Mouse (Mus musculus) megakaryocyte progenitor cell, adult 5-6 weeks (primary cell): ENCODE measurements at regions not wholly inside any gene's neighbourhood (a gene's known extent, or its start where the extent isn't known, plus 50 kb on each side); places are given as distances from the start of the nearest gene placed in this dataset.
A peak's percentile ranks its signal among the peaks of the same experiment; 100 is the strongest.

Experiments used
- ATAC-seq: replicated peaks from 2 replicates; pipeline ENCODE4 v1.8.0; 2016; ENCODE audit warnings: mild to moderate bottlenecking, moderate TSS enrichment, inconsistent platforms; ENCODE audit not compliant: poor library complexity

DNA sequence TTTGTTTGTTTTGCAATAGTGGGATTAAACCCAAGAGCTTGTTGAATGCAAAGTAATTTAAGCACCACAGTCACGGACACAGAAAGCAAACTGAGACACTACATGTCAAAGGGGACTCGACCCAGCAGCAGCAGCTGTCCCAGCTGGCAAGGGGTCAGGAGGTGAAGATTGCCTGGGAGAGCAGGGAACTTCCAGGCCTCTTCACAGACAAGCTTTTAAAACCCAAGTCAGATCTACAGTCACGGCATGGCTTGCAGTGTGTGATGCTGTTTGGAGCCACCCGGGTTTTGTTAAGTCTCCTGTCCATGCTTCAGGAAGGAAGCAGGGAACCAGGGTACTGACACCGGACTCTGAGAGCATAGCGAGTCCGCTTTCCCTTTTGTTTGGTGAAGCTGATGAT is 125.4 kb downstream of the Cd83 start:
- no peak for ATAC-seq

DNA sequence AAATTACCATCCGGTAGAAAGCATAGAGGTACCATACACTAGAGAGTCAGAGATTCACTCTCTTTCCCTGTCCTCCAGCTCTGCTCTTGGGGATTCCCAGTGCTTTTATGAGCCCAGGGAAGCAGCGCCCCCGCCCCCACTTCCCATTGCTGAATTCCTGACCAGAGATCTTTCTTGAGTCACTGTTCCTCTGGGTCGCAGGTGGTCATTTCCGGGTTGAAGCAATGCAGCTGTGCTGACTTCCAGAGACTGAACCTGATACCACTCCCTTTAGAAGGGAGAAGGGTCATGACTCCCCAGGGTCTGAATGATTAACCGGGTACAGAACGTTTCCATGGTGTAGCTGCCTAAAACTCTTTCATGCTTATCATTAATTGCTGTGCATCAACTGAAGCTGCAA is 128.9 kb downstream of the Cd83 start:
- ATAC-seq: no peak

DNA sequence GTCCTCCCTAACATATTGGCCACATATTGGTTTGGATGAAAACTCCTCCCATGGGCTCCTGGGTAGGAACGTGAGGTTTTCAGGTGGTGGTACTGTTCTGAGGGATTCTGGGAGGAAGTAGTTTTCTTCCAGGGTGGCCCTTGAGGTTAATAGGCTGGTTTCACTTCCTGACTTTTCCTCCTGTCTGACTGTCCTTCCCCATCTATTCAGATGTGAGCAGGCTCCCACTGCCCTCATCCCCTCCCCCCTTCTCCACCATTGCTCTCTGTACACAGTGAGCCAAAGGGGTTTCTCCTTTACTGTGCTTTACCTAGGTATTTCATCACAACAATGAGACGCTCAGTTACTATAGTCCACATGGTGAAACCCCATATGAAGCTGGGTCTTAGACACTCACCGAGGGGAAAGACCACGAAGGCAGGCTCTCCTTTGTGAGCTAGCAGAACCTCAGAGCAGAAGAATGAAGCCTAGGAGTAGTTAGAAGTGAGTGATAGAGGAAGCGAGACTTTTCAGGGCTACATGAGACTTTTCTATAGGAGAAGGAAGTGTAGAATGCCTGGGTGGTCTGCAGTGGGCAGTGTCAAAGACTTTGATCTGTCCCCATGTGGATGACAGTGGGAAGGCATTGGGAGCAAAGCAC is 135.3 kb downstream of the Cd83 start:
- peak; percentile 60 for ATAC-seq

- ATAC-seq: no peak
Observed at GRCm38 (mm10) chr13:43930081-43930981, 145.8 kb downstream of the Cd83 start.

GRCm38 (mm10) chr13:43932946-43933345 is 148.4 kb downstream of the Cd83 start:
- ATAC-seq: no peak

- no peak for ATAC-seq
Observed at GRCm38 (mm10) chr13:43935284-43935683, 150.7 kb downstream of the Cd83 start.

DNA sequence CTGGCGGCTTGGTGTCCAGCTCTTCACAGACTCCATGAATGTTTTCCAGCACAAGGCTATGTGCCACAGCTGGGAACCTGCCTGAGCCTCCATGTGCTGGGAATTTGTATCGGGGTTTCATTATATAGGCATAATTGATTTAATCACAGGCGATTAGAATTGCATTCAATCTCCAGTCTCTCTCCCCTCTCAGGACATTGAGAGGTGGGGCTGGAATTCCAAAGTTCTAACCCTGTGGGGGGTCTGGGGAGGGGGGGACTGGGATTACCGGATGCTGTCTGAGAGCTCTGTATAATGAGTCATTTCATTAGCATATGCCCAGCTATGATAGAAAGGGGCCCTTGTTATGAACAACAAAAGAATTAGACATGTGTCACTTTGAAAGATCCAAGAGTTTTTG is 151.9 kb downstream of the Cd83 start:
- no peak for ATAC-seq

GRCm38 (mm10) chr13:43938611-43939010 is 154.0 kb downstream of the Cd83 start:
- no peak for ATAC-seq

DNA sequence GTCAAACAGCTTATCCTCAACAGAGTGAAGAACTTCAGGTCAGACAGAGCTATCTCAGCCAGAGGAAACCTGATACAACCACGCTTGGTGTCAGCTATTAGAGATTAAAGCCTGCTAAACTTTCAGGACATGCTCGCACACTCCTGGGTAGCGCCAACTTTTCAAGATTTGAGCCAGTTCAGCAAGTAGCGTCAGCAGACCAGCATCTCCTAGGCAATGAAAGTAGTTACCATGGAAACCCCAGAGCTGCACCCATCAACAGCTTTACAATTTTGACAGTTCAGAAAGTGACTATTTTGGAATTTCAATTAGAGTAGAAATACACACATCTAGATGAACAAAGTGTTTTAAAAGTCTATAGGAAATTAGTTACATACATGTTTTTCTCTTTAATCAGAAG is 154.8 kb downstream of the Cd83 start:
- no peak for ATAC-seq

DNA sequence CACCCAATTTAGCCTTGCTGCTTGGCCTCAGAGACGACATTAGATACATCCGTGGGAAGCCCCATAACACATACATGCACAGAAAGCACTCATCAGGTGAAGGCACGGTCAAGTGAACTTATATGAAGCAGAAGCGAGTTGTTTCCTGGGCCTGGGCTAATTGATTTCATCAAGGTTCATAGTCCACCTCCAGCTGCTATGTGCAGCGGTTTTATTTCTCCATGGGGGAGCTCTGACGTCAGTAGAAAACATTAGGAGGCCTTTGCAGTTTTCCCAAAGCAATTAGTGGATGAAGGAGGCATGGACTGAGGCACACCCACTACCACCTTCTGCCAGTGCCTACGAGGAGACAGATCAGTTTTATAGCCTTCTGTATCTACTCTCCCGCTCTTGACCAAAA is 157.2 kb downstream of the Cd83 start:
- ATAC-seq: no peak

DNA sequence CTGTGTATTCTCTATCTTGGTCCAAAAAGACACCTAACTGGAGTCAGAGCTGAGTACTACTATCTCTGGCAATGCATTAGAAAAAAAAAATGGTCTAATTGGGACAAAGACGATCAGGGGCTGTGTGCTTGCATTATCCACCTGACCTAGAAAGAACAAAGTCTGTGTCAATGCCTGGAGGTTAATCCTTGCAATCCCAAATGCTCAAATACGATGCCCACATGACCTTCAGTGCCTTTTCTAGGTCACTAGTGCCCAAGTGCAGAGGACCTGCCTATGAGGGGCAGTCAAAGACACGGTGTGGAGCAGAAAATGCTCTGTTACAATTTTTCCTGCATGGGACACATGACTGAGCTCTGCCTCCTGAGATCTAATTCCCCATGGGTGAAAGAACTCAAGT is 164.0 kb downstream of the Cd83 start:
- no peak for ATAC-seq

DNA sequence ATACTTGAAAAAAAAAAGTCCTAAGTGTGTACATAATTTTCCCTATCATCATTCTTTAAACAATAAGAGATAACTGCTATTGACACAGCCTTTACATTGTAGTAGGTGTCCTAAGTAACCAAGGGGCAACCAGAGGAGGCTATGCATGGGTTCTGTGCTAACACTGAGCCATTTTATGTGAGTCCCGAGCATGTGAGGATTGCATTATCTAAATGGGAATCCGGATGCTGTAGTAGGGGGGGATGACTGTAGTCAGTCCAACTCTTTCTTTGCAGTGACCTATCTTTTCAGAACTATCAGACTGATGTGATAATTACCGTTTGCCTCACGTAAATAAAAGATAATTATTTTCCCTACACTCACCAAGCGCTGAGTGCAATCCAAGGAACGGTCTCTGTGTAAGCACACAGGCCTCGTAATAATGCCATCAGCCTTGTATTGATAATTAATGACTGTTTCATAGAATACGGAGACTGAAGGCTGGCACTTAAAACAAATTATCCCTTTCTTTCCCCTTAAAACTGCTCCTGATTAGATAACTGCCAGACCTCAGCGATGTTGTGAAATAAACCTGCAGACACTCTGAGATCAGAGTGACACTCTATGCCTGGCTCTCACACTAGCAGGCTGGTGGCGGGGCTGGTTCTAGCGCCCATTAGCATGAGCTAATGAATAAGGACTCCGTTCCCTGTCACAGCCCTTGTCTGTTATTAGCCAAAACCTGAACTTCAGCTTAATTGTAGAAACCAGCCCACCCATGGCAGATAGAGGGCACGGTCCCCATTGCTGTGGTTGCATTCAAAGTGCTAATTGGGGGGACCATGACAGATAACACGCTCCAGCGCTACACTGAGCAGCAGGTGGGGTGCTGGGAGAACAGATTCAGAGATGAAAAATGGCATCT is 165.4 kb downstream of the Cd83 start:
- no peak for ATAC-seq

- ATAC-seq: no peak
Observed at GRCm38 (mm10) chr13:43952491-43952890, 167.9 kb downstream of the Cd83 start.

DNA sequence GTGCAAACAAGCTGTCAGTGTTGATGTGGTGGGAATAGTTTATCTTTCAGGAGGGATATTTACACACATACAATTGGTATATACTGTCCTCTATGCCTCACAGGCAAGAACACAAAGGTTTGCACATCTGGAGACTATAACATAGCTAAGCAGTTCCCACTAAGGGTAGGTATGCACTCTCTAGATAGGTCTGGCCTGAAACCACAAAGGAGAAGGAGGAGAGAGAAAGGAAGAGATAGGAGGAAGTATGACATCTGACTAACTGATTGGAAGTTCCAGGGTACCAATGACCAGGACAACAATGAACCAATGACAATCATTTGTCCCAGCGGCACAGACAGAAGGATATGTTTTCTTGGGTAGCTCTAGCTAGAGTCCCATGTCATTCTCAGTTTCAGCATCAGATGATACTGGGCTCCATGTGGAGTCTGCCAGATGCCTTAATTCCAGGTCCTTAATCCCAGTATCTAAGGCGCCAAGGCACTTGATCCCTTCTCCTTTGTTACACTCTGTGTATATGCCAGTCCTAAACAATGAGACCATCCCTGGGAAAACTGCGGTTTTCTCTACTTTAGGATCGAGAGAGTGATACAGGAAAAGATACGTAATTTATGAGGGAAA is 168.5 kb downstream of the Cd83 start:
- ATAC-seq: peak; percentile 44; the same call in 1 of the 2 replicates

- ATAC-seq: no peak
Observed at GRCm38 (mm10) chr13:43954714-43955393, 170.3 kb downstream of the Cd83 start.

DNA sequence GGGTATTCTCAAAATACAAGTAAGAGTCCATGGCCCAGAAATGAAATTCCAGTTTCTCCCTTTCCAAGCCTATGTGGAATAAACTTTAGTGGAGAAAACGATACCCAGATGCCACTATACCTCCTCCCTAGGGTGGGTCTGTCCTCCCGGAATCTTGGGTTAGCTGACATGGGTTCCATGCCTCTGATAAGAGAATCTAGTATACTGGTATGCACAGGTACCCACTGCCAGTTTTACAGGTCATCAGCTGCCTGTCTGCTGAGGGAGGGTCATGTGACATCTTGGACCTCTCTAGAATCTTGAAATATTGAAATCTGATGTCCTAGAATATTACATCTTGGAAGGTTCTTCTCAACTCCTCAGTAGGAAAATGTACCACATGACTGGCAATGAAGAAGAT is 172.5 kb downstream of the Cd83 start:
- no peak for ATAC-seq

GRCm38 (mm10) chr13:43959121-43959572 is 174.6 kb downstream of the Cd83 start:
- peak; percentile 61 for ATAC-seq

GRCm38 (mm10) chr13:43961047-43961690 is 176.6 kb downstream of the Cd83 start:
- 0 out of 2 replicates have a peak, but pooled peaks have one; percentile 34 for ATAC-seq

- peak; percentile 57 for ATAC-seq
Observed at GRCm38 (mm10) chr13:43961987-43962386, 177.4 kb downstream of the Cd83 start.

DNA sequence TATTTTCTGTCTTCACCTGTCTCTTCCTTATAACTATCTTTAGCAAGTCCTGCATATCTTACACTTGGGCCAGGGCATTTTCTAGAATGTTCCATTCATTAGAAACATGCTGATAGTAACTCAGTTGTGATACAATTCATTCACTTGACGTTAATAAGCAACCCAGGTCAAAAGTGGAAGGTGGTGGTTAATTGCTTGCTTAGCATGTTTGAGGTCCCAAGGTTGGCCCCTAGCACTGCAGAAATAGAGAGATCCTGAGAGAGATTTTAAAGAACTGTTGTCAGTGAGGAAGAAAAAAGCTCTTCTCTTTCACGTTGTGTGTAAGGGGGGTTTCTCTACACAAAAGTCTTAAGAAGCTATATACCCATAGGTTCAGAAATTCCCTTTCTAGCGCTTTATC is 178.7 kb downstream of the Cd83 start:
- ATAC-seq: no peak
